ENCODE assay signal across 9 mouse cellular contexts in genomic region chr9:108002778-108003530, GRCm38 (mm10). TPM values are rescaled to one million over a fixed set of nuclear protein-coding genes. Genes with fewer than 3 reads are reported as not detected.
DNase-seq lines count a peak whose midpoint lies in the region; ATAC-seq and TF ChIP-seq lines count a peak whose summit lies in the region.
"Had no signal": no experiment of that assay in that cellular context is flagged by ENCODE, and none has a peak within 500 bp of the region (broad histone marks: within the 10 kb centered on the region; RNA-seq: fewer than 3 reads in every experiment).

No protein-coding gene starts in this region.

- no peaks in the 10 kb centered on the region for H3K27me3 ChIP-seq in kidney, adult 2 months (replicated peaks; ENCODE audit: control insufficient read depth, insufficient read depth, low read length)
- no peaks in the 10 kb centered on the region for H3K27me3 ChIP-seq in CH12.LX (replicated peaks)
- no peaks in the 10 kb centered on the region for H3K27me3 ChIP-seq in hindbrain, embryonic 16.5 days (replicated peaks; ENCODE audit: control insufficient read depth, insufficient read depth, low read length)
- no peaks in the 10 kb centered on the region for H3K27me3 ChIP-seq in megakaryocyte, embryonic 14.5 days (replicated peaks)

- under 1% methylated on average over 50 of the region's 50 CpGs for WGBS in kidney, adult 2 months
- under 1% methylated on average over 40 of the region's 50 CpGs for WGBS in hindbrain, embryonic 16.5 days

- no peak for TF ChIP-seq EP300 in CH12.LX (IDR thresholded peaks at IDR 0.05; ENCODE audit: low read length)

- peaks cover 45% of the 10 kb centered on the region for H3K79me2 ChIP-seq in CH12.LX (replicated peaks; ENCODE audit: control insufficient read depth, extremely low read depth, insufficient read depth, poor library complexity, severe bottlenecking)

- no peak for TF ChIP-seq POLR2A in kidney, adult 2 months (IDR thresholded peaks at IDR 0.05; ENCODE audit: low read depth, low read length)
- no peak for TF ChIP-seq POLR2A in CH12.LX (IDR thresholded peaks at IDR 0.05; ENCODE audit: low read depth, low read length)

- H3K4me3 ChIP-seq in kidney, adult 2 months (ENCODE audit: insufficient read depth, low read depth, low read length), result peak overlapping the region; percentile 89
- H3K4me3 ChIP-seq in CH12.LX (replicated peaks in 1 of 3; ENCODE audit: low read depth in 2 of 3, low read length in 2 of 3, poor library complexity in 1 of 3), result peak overlapping the region; percentile 64 to 96 (median 93)
- H3K4me3 ChIP-seq in hindbrain, embryonic 16.5 days (ENCODE audit: low read length), result peak overlapping the region; percentile 91
- peak overlapping the region; percentile 99 for H3K4me3 ChIP-seq in megakaryocyte, embryonic 14.5 days (replicated peaks)

- no peak for TF ChIP-seq RAD21 in CH12.LX (IDR thresholded peaks at IDR 0.05; ENCODE audit: low read depth, low read length)

- H3K9me3 ChIP-seq in CH12.LX (replicated peaks; ENCODE audit: low read length), result no peaks in the 10 kb centered on the region
- no peaks in the 10 kb centered on the region for H3K9me3 ChIP-seq in hindbrain, embryonic 16.5 days (ENCODE audit: control insufficient read depth, low read length)
- H3K9me3 ChIP-seq in megakaryocyte, embryonic 14.5 days, result no peaks in the 10 kb centered on the region

- dilution Hi-C loops in CH12.LX (cut with MboI; ENCODE audit: extremely low pct_ligation_motif_present, extremely low pct_unique_long_range_greater_than_20kb, low sequenced_read_pairs), result no loop called here

- H3K27ac ChIP-seq in kidney, adult 2 months (ENCODE audit: insufficient read depth, low read depth, low read length), result peak overlapping the region; percentile 82
- peak overlapping the region; percentile 12; the same call in 1 of the 2 replicates for H3K27ac ChIP-seq in CH12.LX (ENCODE audit: insufficient read depth, low read depth)
- H3K27ac ChIP-seq in hindbrain, embryonic 16.5 days (ENCODE audit: low read depth, low read length), result peak overlapping the region; percentile 97

- H3K36me3 ChIP-seq in kidney, adult 2 months (ENCODE audit: control insufficient read depth, insufficient read depth, low read length), result no peaks in the 10 kb centered on the region
- peaks cover under 1 to 11% of the 10 kb centered on the region in 2 experiments for H3K36me3 ChIP-seq in CH12.LX (replicated peaks in 1 of 2; ENCODE audit: control insufficient read depth in 1 of 2, insufficient read depth in 1 of 2, low read length in 1 of 2)
- H3K36me3 ChIP-seq in hindbrain, embryonic 16.5 days (ENCODE audit: control insufficient read depth, insufficient read depth, low read length), result no peaks in the 10 kb centered on the region
- H3K36me3 ChIP-seq in megakaryocyte, embryonic 14.5 days (replicated peaks; ENCODE audit: low read length), result peaks cover 51% of the 10 kb centered on the region

- H3K4me2 ChIP-seq in CH12.LX (ENCODE audit: insufficient read depth, low read depth, poor library complexity, severe bottlenecking), result peak overlapping the region; percentile 45; the same call in 1 of the 2 replicates
- H3K4me2 ChIP-seq in hindbrain, embryonic 16.5 days (ENCODE audit: low read length), result peak overlapping the region; percentile 65

- ATAC-seq in hindbrain, embryonic 16.5 days, result peak; percentile 70

- in situ Hi-C loops in CH12.LX (cut with MboI; ENCODE audit: low pct_ligation_motif_present, low pct_unique_long_range_greater_than_20kb, low sequenced_read_pairs), result no loop called here

- peaks cover 12% of the 10 kb centered on the region; the same call in 1 of the 2 replicates for H3K4me1 ChIP-seq in kidney, adult 2 months (ENCODE audit: control insufficient read depth, insufficient read depth, low read length)
- peaks cover 0 to 30% of the 10 kb centered on the region in 2 experiments; a peak in 2 of 4 replicates for H3K4me1 ChIP-seq in CH12.LX (ENCODE audit: control insufficient read depth in 1 of 2, insufficient read depth in 2 of 2)
- peaks cover 23% of the 10 kb centered on the region for H3K4me1 ChIP-seq in hindbrain, embryonic 16.5 days (ENCODE audit: control insufficient read depth, insufficient read depth, low read depth, low read length)
- H3K4me1 ChIP-seq in megakaryocyte, embryonic 14.5 days, result peaks cover 70% of the 10 kb centered on the region

- H3K9ac ChIP-seq in CH12.LX (ENCODE audit: insufficient read depth, low read depth), result peak overlapping the region; percentile 92
- H3K9ac ChIP-seq in hindbrain, embryonic 16.5 days (ENCODE audit: low read depth, low read length), result peak overlapping the region; percentile 98

- TF ChIP-seq CTCF in kidney, adult 2 months (conservative IDR thresholded peaks at IDR 0.05; ENCODE audit: insufficient read depth, insufficient read length, low read depth, low read length), result no peak
- TF ChIP-seq CTCF in CH12.LX (conservative IDR thresholded peaks at IDR 0.05 in 1 of 2, IDR thresholded peaks at IDR 0.05 in 1 of 2; ENCODE audit: low read depth in 2 of 2, low read length in 2 of 2), result no peak

- no peak for DNase-seq in kidney, adult 2 months
- no peak for DNase-seq in kidney, adult 11 months
- no peak for DNase-seq in CH12.LX (ENCODE audit: extremely low read depth)
- DNase-seq in c-Kit-positive CD71-positive TER-119-positive erythroid progenitor cells, embryonic 14.5 days (ENCODE audit: low spot score), result peak; percentile 38
- no peak for DNase-seq in layer of hippocampus, adult 9-10 months (ENCODE audit: low spot score)
- no peak for DNase-seq in yolk sac, embryonic 10.5 days (ENCODE audit: low spot score)

TF ChIP-seq in CH12.LX, 34 proteins besides CTCF, POLR2A, EP300 and RAD21:
- no peak for TF ChIP-seq MAZ (IDR thresholded peaks at IDR 0.05; ENCODE audit: low read depth, low read length)
- no peak for TF ChIP-seq POLR2AphosphoS2 (IDR thresholded peaks at IDR 0.05; ENCODE audit: low read depth, low read length)
- no peak for TF ChIP-seq CHD2 (IDR thresholded peaks at IDR 0.05; ENCODE audit: low read length)
- TF ChIP-seq USF2 (conservative IDR thresholded peaks at IDR 0.05; ENCODE audit: low read depth, low read length), result no peak
- TF ChIP-seq SIN3A (IDR thresholded peaks at IDR 0.05; ENCODE audit: low read length), result peak; percentile 43; the same call in 1 of the 2 replicates
- TF ChIP-seq ETS1 (conservative IDR thresholded peaks at IDR 0.05; ENCODE audit: low read depth, low read length), result no peak
- no peak for TF ChIP-seq GABPA (IDR thresholded peaks at IDR 0.05; ENCODE audit: insufficient replicate concordance, low read depth, low read length)
- no peak for TF ChIP-seq JUN (IDR thresholded peaks at IDR 0.05; ENCODE audit: insufficient read depth, low read depth, low read length)
- TF ChIP-seq UBTF (IDR thresholded peaks at IDR 0.05; ENCODE audit: low read depth, low read length), result 0 out of 2 replicates have a peak, but pooled peaks have one; percentile 14
- no peak for TF ChIP-seq RCOR1 (conservative IDR thresholded peaks at IDR 0.05; ENCODE audit: low read depth, low read length)
- no peak for TF ChIP-seq MAX (IDR thresholded peaks at IDR 0.05; ENCODE audit: low read length)
- TF ChIP-seq USF1 (IDR thresholded peaks at IDR 0.05; ENCODE audit: low read depth, low read length), result no peak
- no peak for TF ChIP-seq PAX5 (IDR thresholded peaks at IDR 0.05; ENCODE audit: low read length)
- no peak for TF ChIP-seq ZMIZ1 (IDR thresholded peaks at IDR 0.05; ENCODE audit: low read depth, low read length)
- TF ChIP-seq ZKSCAN1 (IDR thresholded peaks at IDR 0.05; ENCODE audit: borderline replicate concordance, low read depth, low read length), result no peak
- no peak for TF ChIP-seq MEF2A (IDR thresholded peaks at IDR 0.05; ENCODE audit: borderline replicate concordance, low read depth, low read length)
- no peak for TF ChIP-seq HCFC1 (IDR thresholded peaks at IDR 0.05; ENCODE audit: low read depth, low read length)

RNA-seq across cellular contexts. Expression of gene Ip6k1, which starts 0.7 kb away (rescaled TPM):
- polyA plus RNA-seq in kidney, adult 2 months (2012; rRNA removed), result 78.9 and 79.0 TPM in 2 replicates
- total RNA-seq in CH12.LX (2012; rRNA removed) (34.7 and 40.7 TPM in 2 replicates), CH12.LX (2014; rRNA removed) (23.3 and 27.1 TPM in 2 replicates)
- 25.6 and 26.0 TPM in 2 replicates for polyA plus RNA-seq in CH12.LX (2012; ENCODE audit: insufficient read length, low read depth)
- polyA plus RNA-seq in hindbrain, embryonic 16.5 days (2015; fragmentation: Nextera tagmentation; extraction: Ambion mirVana), result 96.0 and 111 TPM in 2 replicates
- polyA plus RNA-seq in megakaryocyte, embryonic 14.5 days (2012; ENCODE audit: insufficient read depth, low replicate concordance), result 26.3 and 26.7 TPM in 2 replicates

RNA-seq across cellular contexts. Expression of gene Gm20662, which starts 6.8 kb away (rescaled TPM):
- 0.55 and 2.5 TPM in 2 replicates for polyA plus RNA-seq in kidney, adult 2 months (2012; rRNA removed)
- total RNA-seq in CH12.LX (2012; rRNA removed) (not detected in 2 replicates), CH12.LX (2014; rRNA removed) (1.2 TPM in 1 of 2 replicates, not detected in the other)
- 0.31 TPM in 1 of 2 replicates, not detected in the other for polyA plus RNA-seq in CH12.LX (2012; ENCODE audit: insufficient read length, low read depth)
- polyA plus RNA-seq in hindbrain, embryonic 16.5 days (2015; fragmentation: Nextera tagmentation; extraction: Ambion mirVana), result 0.34 and 1.5 TPM in 2 replicates
- 3.2 and 5.8 TPM in 2 replicates for polyA plus RNA-seq in megakaryocyte, embryonic 14.5 days (2012; ENCODE audit: insufficient read depth, low replicate concordance)
- total RNA-seq: common myeloid progenitor, adult 5-6 weeks had no signal

RNA-seq across cellular contexts. Expression of gene Cdhr4, which starts 10.7 kb away (rescaled TPM):
- 0.94 and 2.6 TPM in 2 replicates for polyA plus RNA-seq in kidney, adult 2 months (2012; rRNA removed)
- total RNA-seq in CH12.LX (2012; rRNA removed) (not detected in 2 replicates), CH12.LX (2014; rRNA removed) (0.35 and 0.82 TPM in 2 replicates)
- 0.79 and 2.0 TPM in 2 replicates for polyA plus RNA-seq in CH12.LX (2012; ENCODE audit: insufficient read length, low read depth)
- 2.4 and 3.3 TPM in 2 replicates for polyA plus RNA-seq in hindbrain, embryonic 16.5 days (2015; fragmentation: Nextera tagmentation; extraction: Ambion mirVana)
- polyA plus RNA-seq in megakaryocyte, embryonic 14.5 days (2012; ENCODE audit: insufficient read depth, low replicate concordance), result 9.9 and 23.4 TPM in 2 replicates

RNA-seq across cellular contexts. Expression of gene Inka1, which starts 17.3 kb away (rescaled TPM):
- polyA plus RNA-seq in kidney, adult 2 months (2012; rRNA removed), result 7.9 and 10.0 TPM in 2 replicates
- total RNA-seq in CH12.LX (2012; rRNA removed) (25.8 and 28.0 TPM in 2 replicates), CH12.LX (2014; rRNA removed) (18.9 and 25.2 TPM in 2 replicates)
- polyA plus RNA-seq in CH12.LX (2012; ENCODE audit: insufficient read length, low read depth), result 23.5 and 30.2 TPM in 2 replicates
- polyA plus RNA-seq in hindbrain, embryonic 16.5 days (2015; fragmentation: Nextera tagmentation; extraction: Ambion mirVana), result 18.1 and 18.7 TPM in 2 replicates
- polyA plus RNA-seq in megakaryocyte, embryonic 14.5 days (2012; ENCODE audit: insufficient read depth, low replicate concordance), result 270 and 880 TPM in 2 replicates

RNA-seq across cellular contexts. Expression of gene Gm20661, which starts 20.1 kb away (rescaled TPM):
- polyA plus RNA-seq in kidney, adult 2 months (2012; rRNA removed), result 0.11 and 0.14 TPM in 2 replicates
- total RNA-seq in CH12.LX (2012; rRNA removed) (not detected in 2 replicates), CH12.LX (2014; rRNA removed) (not detected in 2 replicates)
- 0.29 and 0.41 TPM in 2 replicates for polyA plus RNA-seq in CH12.LX (2012; ENCODE audit: insufficient read length, low read depth)
- 0.58 and 0.89 TPM in 2 replicates for polyA plus RNA-seq in hindbrain, embryonic 16.5 days (2015; fragmentation: Nextera tagmentation; extraction: Ambion mirVana)
- polyA plus RNA-seq in megakaryocyte, embryonic 14.5 days (2012; ENCODE audit: insufficient read depth, low replicate concordance), result 2.7 TPM in 1 of 2 replicates, not detected in the other
- total RNA-seq: common myeloid progenitor, adult 5-6 weeks had no signal

Comparison
In these comparisons a context has a peak if more than half of its experiments do, and no peak if none do; other contexts are left out.
1. H3K27ac ChIP-seq: peak in every context shown above with its lines; median percentile 97 in hindbrain, embryonic 16.5 days; 82 in kidney, adult 2 months; 12 in CH12.LX.